Mouse (Mus musculus): ENCODE data around the gene Cdhr2. TPM values are rescaled to one million over a fixed set of nuclear protein-coding genes. Genes with fewer than 3 reads are reported as not detected.
A peak's percentile ranks its signal among the peaks of the same experiment; 100 is the strongest.

Cdhr2 gene
- polyA plus RNA-seq, 1 experiment from 2014 or later, result 7.4 TPM

GRCm38 (mm10) chr13:54750699-54751098 is 49.4 kb downstream of the Cdhr2 start:
- H3K9ac ChIP-seq (ENCODE audit: low read depth, low read length), result no peak overlapping the region
- no peak overlapping the region for H3K4me3 ChIP-seq (ENCODE audit: low read depth, low read length)
- 3% methylated on average over 8 of the region's 8 CpGs for WGBS
- DNase-seq (ENCODE audit: low spot score), result no peak
- H3K27ac ChIP-seq (ENCODE audit: low read depth, low read length), result no peak overlapping the region
- no peaks in the 10 kb centered on the region for H3K9me3 ChIP-seq (ENCODE audit: control insufficient read depth, low read length)
- no peak for ATAC-seq (replicated peaks; ENCODE audit: low FRiP score)
- no peaks in the 10 kb centered on the region; the same call in 1 of the 2 replicates for H3K4me1 ChIP-seq (replicated peaks; ENCODE audit: control insufficient read depth, insufficient read depth, low read length)
- peaks cover 56% of the 10 kb centered on the region for H3K27me3 ChIP-seq (replicated peaks; ENCODE audit: control insufficient read depth, insufficient read depth, low read length)
- H3K4me2 ChIP-seq, result no peak overlapping the region
- H3K36me3 ChIP-seq (ENCODE audit: control insufficient read depth, insufficient read depth, low read length), result no peaks in the 10 kb centered on the region

- Histone ChIP-seq H3K9ac (ENCODE audit: low read depth, low read length) (no peak overlapping the region), H3K36me3 (ENCODE audit: control insufficient read depth, insufficient read depth, low read length) (no peaks in the 10 kb centered on the region), H3K4me3 (ENCODE audit: low read depth, low read length) (no peak overlapping the region), H3K4me2 (no peak overlapping the region), H3K9me3 (ENCODE audit: control insufficient read depth, low read length) (no peaks in the 10 kb centered on the region), H3K27ac (ENCODE audit: low read depth, low read length) (no peak overlapping the region), H3K4me1 (replicated peaks; ENCODE audit: control insufficient read depth, insufficient read depth, low read length) (no peaks in the 10 kb centered on the region; the same call in 1 of the 2 replicates), H3K27me3 (replicated peaks; ENCODE audit: control insufficient read depth, insufficient read depth, low read length) (peaks cover 53% of the 10 kb centered on the region)
- WGBS, result 62% methylated on average over 10 of the region's 10 CpGs
- no peak for DNase-seq (ENCODE audit: low spot score)
- ATAC-seq (replicated peaks; ENCODE audit: low FRiP score), result no peak
Measured at GRCm38 (mm10) chr13:54752656-54753055, 51.4 kb downstream of the Cdhr2 start.

- H3K27me3 ChIP-seq (replicated peaks; ENCODE audit: control insufficient read depth, insufficient read depth, low read length), result peaks cover 52% of the 10 kb centered on the region
Measured at GRCm38 (mm10) chr13:54753733-54754132, 52.5 kb downstream of the Cdhr2 start.

GRCm38 (mm10) chr13:54754169-54755080 is 53.2 kb downstream of the Cdhr2 start:
- Histone ChIP-seq H3K4me1 (replicated peaks; ENCODE audit: control insufficient read depth, insufficient read depth, low read length) (no peaks in the 10 kb centered on the region; the same call in 1 of the 2 replicates), H3K9ac (ENCODE audit: low read depth, low read length) (no peak overlapping the region), H3K4me2 (no peak overlapping the region), H3K27ac (ENCODE audit: low read depth, low read length) (no peak overlapping the region), H3K27me3 (replicated peaks; ENCODE audit: control insufficient read depth, insufficient read depth, low read length) (peaks cover 50% of the 10 kb centered on the region), H3K9me3 (ENCODE audit: control insufficient read depth, low read length) (no peaks in the 10 kb centered on the region), H3K4me3 (ENCODE audit: low read depth, low read length) (no peak overlapping the region), H3K36me3 (ENCODE audit: control insufficient read depth, insufficient read depth, low read length) (no peaks in the 10 kb centered on the region)
- DNase-seq (ENCODE audit: low spot score), result no peak
- no peak for ATAC-seq (replicated peaks; ENCODE audit: low FRiP score)
- 37% methylated on average over 12 of the region's 12 CpGs for WGBS

More at GRCm38 (mm10) chr13:54753733-54754132, 52.5 kb downstream of the Cdhr2 start:
- Histone ChIP-seq H3K36me3 (ENCODE audit: control insufficient read depth, insufficient read depth, low read length) (no peaks in the 10 kb centered on the region), H3K4me3 (ENCODE audit: low read depth, low read length) (no peak overlapping the region), H3K9me3 (ENCODE audit: control insufficient read depth, low read length) (no peaks in the 10 kb centered on the region), H3K4me1 (replicated peaks; ENCODE audit: control insufficient read depth, insufficient read depth, low read length) (no peaks in the 10 kb centered on the region; the same call in 1 of the 2 replicates), H3K9ac (ENCODE audit: low read depth, low read length) (no peak overlapping the region), H3K27ac (ENCODE audit: low read depth, low read length) (no peak overlapping the region), H3K4me2 (no peak overlapping the region)
- 61% methylated on average over 6 of the region's 6 CpGs for WGBS
- DNase-seq (ENCODE audit: low spot score) (no peak), ATAC-seq (replicated peaks; ENCODE audit: low FRiP score) (no peak)

GRCm38 (mm10) chr13:54755201-54755830 is 54.1 kb downstream of the Cdhr2 start:
- DNase-seq (ENCODE audit: low spot score), result no peak
- no peak overlapping the region for H3K4me3 ChIP-seq (ENCODE audit: low read depth, low read length)
- H3K4me2 ChIP-seq, result no peak overlapping the region
- H3K9me3 ChIP-seq (ENCODE audit: control insufficient read depth, low read length), result no peaks in the 10 kb centered on the region
- H3K9ac ChIP-seq (ENCODE audit: low read depth, low read length), result no peak overlapping the region
- no peak overlapping the region for H3K27ac ChIP-seq (ENCODE audit: low read depth, low read length)
- no peak for ATAC-seq (replicated peaks; ENCODE audit: low FRiP score)
- H3K36me3 ChIP-seq (ENCODE audit: control insufficient read depth, insufficient read depth, low read length), result no peaks in the 10 kb centered on the region
- H3K27me3 ChIP-seq (replicated peaks; ENCODE audit: control insufficient read depth, insufficient read depth, low read length), result peaks cover 44% of the 10 kb centered on the region
- 24% methylated on average over 9 of the region's 9 CpGs for WGBS
- H3K4me1 ChIP-seq (replicated peaks; ENCODE audit: control insufficient read depth, insufficient read depth, low read length), result no peaks in the 10 kb centered on the region

GRCm38 (mm10) chr13:54756156-54756712 is 55.0 kb downstream of the Cdhr2 start:
- H3K27me3 ChIP-seq (replicated peaks; ENCODE audit: control insufficient read depth, insufficient read depth, low read length), result peaks cover 40% of the 10 kb centered on the region

GRCm38 (mm10) chr13:54757093-54757830 is 56.0 kb downstream of the Cdhr2 start:
- Histone ChIP-seq H3K4me2 (peak overlapping the region; percentile 66), H3K27ac (ENCODE audit: low read depth, low read length) (no peak overlapping the region), H3K9me3 (ENCODE audit: control insufficient read depth, low read length) (no peaks in the 10 kb centered on the region), H3K4me1 (replicated peaks; ENCODE audit: control insufficient read depth, insufficient read depth, low read length) (no peaks in the 10 kb centered on the region), H3K27me3 (replicated peaks; ENCODE audit: control insufficient read depth, insufficient read depth, low read length) (peaks cover 36% of the 10 kb centered on the region), H3K9ac (ENCODE audit: low read depth, low read length) (no peak overlapping the region), H3K36me3 (ENCODE audit: control insufficient read depth, insufficient read depth, low read length) (no peaks in the 10 kb centered on the region), H3K4me3 (ENCODE audit: low read depth, low read length) (peak overlapping the region; percentile 44; the same call in 1 of the 2 replicates)
- ATAC-seq (replicated peaks; ENCODE audit: low FRiP score) (no peak), DNase-seq (ENCODE audit: low spot score) (no peak)
- 53% methylated on average over 10 of the region's 10 CpGs for WGBS

More at GRCm38 (mm10) chr13:54756156-54756712, 55.0 kb downstream of the Cdhr2 start:
- Histone ChIP-seq H3K4me2 (no peak overlapping the region), H3K27ac (ENCODE audit: low read depth, low read length) (no peak overlapping the region), H3K9me3 (ENCODE audit: control insufficient read depth, low read length) (no peaks in the 10 kb centered on the region), H3K36me3 (ENCODE audit: control insufficient read depth, insufficient read depth, low read length) (no peaks in the 10 kb centered on the region), H3K9ac (ENCODE audit: low read depth, low read length) (no peak overlapping the region), H3K4me1 (replicated peaks; ENCODE audit: control insufficient read depth, insufficient read depth, low read length) (no peaks in the 10 kb centered on the region), H3K4me3 (ENCODE audit: low read depth, low read length) (no peak overlapping the region)
- WGBS, result 74% methylated on average over 8 of the region's 8 CpGs
- DNase-seq (ENCODE audit: low spot score), result no peak
- no peak for ATAC-seq (replicated peaks; ENCODE audit: low FRiP score)

- no peaks in the 10 kb centered on the region for H3K36me3 ChIP-seq (ENCODE audit: control insufficient read depth, insufficient read depth, low read length)
- no peak overlapping the region for H3K27ac ChIP-seq (ENCODE audit: low read depth, low read length)
- H3K4me2 ChIP-seq, result peak overlapping the region; percentile 66
- no peaks in the 10 kb centered on the region for H3K9me3 ChIP-seq (ENCODE audit: control insufficient read depth, low read length)
- peak; percentile 70 for ATAC-seq (replicated peaks; ENCODE audit: low FRiP score)
- peaks cover 42% of the 10 kb centered on the region for H3K27me3 ChIP-seq (replicated peaks; ENCODE audit: control insufficient read depth, insufficient read depth, low read length)
- H3K4me1 ChIP-seq (replicated peaks; ENCODE audit: control insufficient read depth, insufficient read depth, low read length), result no peaks in the 10 kb centered on the region
- WGBS, result under 1% methylated on average over 43 of the region's 43 CpGs
- DNase-seq (ENCODE audit: low spot score), result peak; percentile 79
- no peak overlapping the region for H3K9ac ChIP-seq (ENCODE audit: low read depth, low read length)
- H3K4me3 ChIP-seq (ENCODE audit: low read depth, low read length), result peak overlapping the region; percentile 44
Measured at GRCm38 (mm10) chr13:54758045-54758755, 56.9 kb downstream of the Cdhr2 start.

All from liver, embryonic 11.5 days (tissue).